Mouse (Mus musculus): ENCODE data around the gene Hrg. TPM values are rescaled to one million over a fixed set of nuclear protein-coding genes. Genes with fewer than 3 reads are reported as not detected.

The Hrg gene
- total RNA-seq (2014; rRNA removed; ENCODE audit: low replicate concordance) (not detected in 2 replicates), polyA plus RNA-seq (2015; fragmentation: Nextera tagmentation; extraction: Ambion mirVana) (not detected in 2 replicates)

GRCm38 (mm10) chr16:22950840-22951395, at the start of gene Hrg:
Hrg (plus strand) TSS chr16:22951072.
- H3K4me1 ChIP-seq (ENCODE audit: control insufficient read depth, insufficient read depth) = no peaks in the 10 kb centered on the region
- WGBS = 85% methylated on average over 6 of the region's 6 CpGs
- no peaks in the 10 kb centered on the region for H3K27me3 ChIP-seq (ENCODE audit: control insufficient read depth, insufficient read depth, low read length)
- no peak within 1 kb of the TSS for H3K4me3 ChIP-seq (ENCODE audit: low read depth, low read length)
- no peak within 1 kb of the TSS for H3K9ac ChIP-seq (replicated peaks; ENCODE audit: low read depth, low read length)
- H3K4me2 ChIP-seq (ENCODE audit: low read depth, low read length) = no peak within 1 kb of the TSS
- no peak for DNase-seq (ENCODE audit: low spot score)
- no peak for ATAC-seq (ENCODE audit: insufficient read depth, low read depth)
- H3K27ac ChIP-seq (ENCODE audit: low read depth) = no peak within 1 kb of the TSS
- no peaks in the 10 kb centered on the region for H3K9me3 ChIP-seq (replicated peaks; ENCODE audit: control insufficient read depth, low read length)
- TF ChIP-seq CTCF (IDR thresholded peaks at IDR 0.05; ENCODE audit: low read depth) (no peak), EP300 (IDR thresholded peaks at IDR 0.05; ENCODE audit: low read depth) (no peak)
- H3K36me3 ChIP-seq (replicated peaks; ENCODE audit: control insufficient read depth, insufficient read depth, low read length) = no peaks in the 10 kb centered on the region

GRCm38 (mm10) chr16:22901326-22901725, 49.5 kb upstream of the Hrg start:
- Histone ChIP-seq H3K4me3 (ENCODE audit: low read depth, low read length) (no peak overlapping the region), H3K4me2 (ENCODE audit: low read depth, low read length) (no peak overlapping the region), H3K9me3 (replicated peaks; ENCODE audit: control insufficient read depth, low read length) (no peaks in the 10 kb centered on the region), H3K27ac (ENCODE audit: low read depth) (no peak overlapping the region), H3K9ac (replicated peaks; ENCODE audit: low read depth, low read length) (no peak overlapping the region), H3K36me3 (replicated peaks; ENCODE audit: control insufficient read depth, insufficient read depth, low read length) (no peaks in the 10 kb centered on the region), H3K27me3 (ENCODE audit: control insufficient read depth, insufficient read depth, low read length) (no peaks in the 10 kb centered on the region), H3K4me1 (ENCODE audit: control insufficient read depth, insufficient read depth) (no peaks in the 10 kb centered on the region)
- DNase-seq (ENCODE audit: low spot score) (no peak), ATAC-seq (ENCODE audit: insufficient read depth, low read depth) (no peak)
- TF ChIP-seq EP300 (IDR thresholded peaks at IDR 0.05; ENCODE audit: low read depth) (no peak), CTCF (IDR thresholded peaks at IDR 0.05; ENCODE audit: low read depth) (no peak)
- WGBS = 70% methylated on average over 3 of the region's 3 CpGs

DNA sequence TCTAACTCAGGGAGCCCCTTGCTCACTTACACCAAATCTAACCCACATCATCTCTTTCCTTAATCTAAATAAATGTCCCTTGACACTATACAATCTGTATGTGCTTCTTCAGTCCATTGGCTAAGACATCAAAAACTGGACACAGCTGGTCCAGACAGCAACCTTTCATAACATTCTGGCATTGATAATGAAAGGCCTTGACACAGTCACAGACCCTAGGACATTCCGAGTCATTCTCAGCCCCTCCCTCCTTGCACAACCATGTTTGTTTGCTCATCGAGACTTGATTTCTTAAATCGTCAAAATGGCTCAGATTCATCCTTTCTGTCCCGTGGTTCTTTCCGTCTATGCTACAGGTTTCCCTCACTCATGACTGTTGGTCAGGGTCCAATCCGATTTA, 41.6 kb upstream of the Hrg start:
- H3K36me3 ChIP-seq (replicated peaks; ENCODE audit: control insufficient read depth, insufficient read depth, low read length) = no peaks in the 10 kb centered on the region
- TF ChIP-seq CTCF (IDR thresholded peaks at IDR 0.05; ENCODE audit: low read depth) (no peak), EP300 (IDR thresholded peaks at IDR 0.05; ENCODE audit: low read depth) (no peak)
- WGBS = 83% methylated on average over 6 of the region's 6 CpGs

DNA sequence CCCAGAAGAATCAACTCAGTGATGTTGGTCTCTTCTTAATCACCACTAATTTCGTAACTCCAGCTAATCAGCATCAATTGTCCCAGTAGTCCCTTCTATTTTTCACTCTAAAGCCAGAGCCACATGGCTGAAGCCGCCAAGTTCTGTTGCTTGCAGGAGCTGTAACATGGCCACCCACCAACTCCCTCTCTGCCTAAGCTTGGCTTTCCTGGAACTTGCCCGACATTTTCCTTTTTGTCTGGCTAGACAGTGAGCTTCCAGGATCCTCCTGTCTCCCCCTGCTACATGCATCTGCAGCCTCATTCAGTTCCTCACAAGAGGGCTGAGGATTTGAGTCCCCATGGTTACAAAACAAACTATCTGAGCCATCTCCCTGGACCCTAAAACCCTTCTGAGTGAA, 38.9 kb upstream of the Hrg start:
- ATAC-seq (ENCODE audit: insufficient read depth, low read depth) = no peak
- DNase-seq (ENCODE audit: low spot score) = no peak

More for the DNA sequence above, 41.6 kb upstream of the Hrg start:
- H3K4me1 ChIP-seq (ENCODE audit: control insufficient read depth, insufficient read depth) = no peaks in the 10 kb centered on the region
- H3K9me3 ChIP-seq (replicated peaks; ENCODE audit: control insufficient read depth, low read length) = no peaks in the 10 kb centered on the region
- H3K27ac ChIP-seq (ENCODE audit: low read depth) = no peak overlapping the region
- H3K4me3 ChIP-seq (ENCODE audit: low read depth, low read length) = no peak overlapping the region
- H3K4me2 ChIP-seq (ENCODE audit: low read depth, low read length) = no peak overlapping the region
- H3K9ac ChIP-seq (replicated peaks; ENCODE audit: low read depth, low read length) = no peak overlapping the region
- DNase-seq (ENCODE audit: low spot score) (no peak), ATAC-seq (ENCODE audit: insufficient read depth, low read depth) (no peak)
- H3K27me3 ChIP-seq (ENCODE audit: control insufficient read depth, insufficient read depth, low read length) = no peaks in the 10 kb centered on the region

DNA sequence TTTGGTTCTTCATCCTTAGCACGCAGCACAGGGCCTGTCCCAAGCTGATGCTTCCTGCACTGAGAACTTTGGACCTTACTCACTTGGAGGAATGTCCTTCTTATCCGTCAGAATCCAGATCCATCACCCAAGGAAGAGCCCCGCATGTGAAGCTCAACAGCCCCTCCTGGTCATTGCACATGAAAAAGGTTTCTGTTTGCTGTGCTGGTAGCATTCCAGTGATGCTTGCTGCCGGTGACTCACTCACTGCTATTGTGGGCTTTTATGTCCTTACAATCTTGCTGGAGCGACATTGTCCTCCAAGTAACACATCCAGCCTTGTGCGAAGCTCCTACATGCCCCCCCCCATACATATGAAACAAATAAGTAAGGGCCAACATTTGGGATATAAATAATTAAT, 38.0 kb upstream of the Hrg start:
- Histone ChIP-seq H3K9me3 (replicated peaks; ENCODE audit: control insufficient read depth, low read length) (no peaks in the 10 kb centered on the region), H3K4me1 (ENCODE audit: control insufficient read depth, insufficient read depth) (no peaks in the 10 kb centered on the region), H3K27me3 (ENCODE audit: control insufficient read depth, insufficient read depth, low read length) (no peaks in the 10 kb centered on the region), H3K27ac (ENCODE audit: low read depth) (no peak overlapping the region), H3K9ac (replicated peaks; ENCODE audit: low read depth, low read length) (no peak overlapping the region), H3K4me3 (ENCODE audit: low read depth, low read length) (no peak overlapping the region), H3K36me3 (replicated peaks; ENCODE audit: control insufficient read depth, insufficient read depth, low read length) (no peaks in the 10 kb centered on the region), H3K4me2 (ENCODE audit: low read depth, low read length) (no peak overlapping the region)
- DNase-seq (ENCODE audit: low spot score) (no peak), ATAC-seq (ENCODE audit: insufficient read depth, low read depth) (no peak)
- TF ChIP-seq CTCF (IDR thresholded peaks at IDR 0.05; ENCODE audit: low read depth) = no peak
- no peak for TF ChIP-seq EP300 (IDR thresholded peaks at IDR 0.05; ENCODE audit: low read depth)
- WGBS = 49% methylated on average over 6 of the region's 6 CpGs

More for the DNA sequence above, 38.9 kb upstream of the Hrg start:
- no peaks in the 10 kb centered on the region for H3K4me1 ChIP-seq (ENCODE audit: control insufficient read depth, insufficient read depth)
- no peak overlapping the region for H3K9ac ChIP-seq (replicated peaks; ENCODE audit: low read depth, low read length)
- TF ChIP-seq EP300 (IDR thresholded peaks at IDR 0.05; ENCODE audit: low read depth) (no peak), CTCF (IDR thresholded peaks at IDR 0.05; ENCODE audit: low read depth) (no peak)
- H3K4me3 ChIP-seq (ENCODE audit: low read depth, low read length) = no peak overlapping the region
- H3K9me3 ChIP-seq (replicated peaks; ENCODE audit: control insufficient read depth, low read length) = no peaks in the 10 kb centered on the region
- no peaks in the 10 kb centered on the region for H3K36me3 ChIP-seq (replicated peaks; ENCODE audit: control insufficient read depth, insufficient read depth, low read length)
- 64% methylated on average over 3 of the region's 3 CpGs for WGBS
- no peaks in the 10 kb centered on the region for H3K27me3 ChIP-seq (ENCODE audit: control insufficient read depth, insufficient read depth, low read length)
- no peak overlapping the region for H3K27ac ChIP-seq (ENCODE audit: low read depth)
- no peak overlapping the region for H3K4me2 ChIP-seq (ENCODE audit: low read depth, low read length)

DNA sequence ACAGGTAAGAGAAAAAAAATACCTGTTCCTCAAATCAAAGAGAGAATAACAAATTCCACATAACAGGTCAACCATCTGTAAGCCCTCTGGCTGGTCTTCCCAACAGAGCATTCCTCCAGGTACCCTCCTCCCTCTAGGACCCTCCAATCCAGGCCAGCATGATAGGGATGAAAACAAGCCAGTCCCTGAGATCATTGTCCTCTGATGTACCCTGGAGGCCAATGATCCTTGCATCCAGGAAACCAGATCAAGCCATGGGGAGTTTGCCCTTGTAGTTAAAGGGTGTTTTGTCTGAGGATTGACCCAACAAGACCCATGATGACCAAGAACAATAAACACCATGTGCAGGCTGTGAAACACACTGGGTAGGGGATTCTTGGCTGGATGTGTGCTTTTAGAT, 36.6 kb upstream of the Hrg start:
- H3K9ac ChIP-seq (replicated peaks; ENCODE audit: low read depth, low read length) = no peak overlapping the region
- H3K27me3 ChIP-seq (ENCODE audit: control insufficient read depth, insufficient read depth, low read length) = no peaks in the 10 kb centered on the region
- TF ChIP-seq EP300 (IDR thresholded peaks at IDR 0.05; ENCODE audit: low read depth) = no peak
- no peak for TF ChIP-seq CTCF (IDR thresholded peaks at IDR 0.05; ENCODE audit: low read depth)
- H3K9me3 ChIP-seq (replicated peaks; ENCODE audit: control insufficient read depth, low read length) = no peaks in the 10 kb centered on the region
- H3K4me2 ChIP-seq (ENCODE audit: low read depth, low read length) = no peak overlapping the region
- no peak overlapping the region for H3K4me3 ChIP-seq (ENCODE audit: low read depth, low read length)
- no peaks in the 10 kb centered on the region for H3K36me3 ChIP-seq (replicated peaks; ENCODE audit: control insufficient read depth, insufficient read depth, low read length)
- DNase-seq (ENCODE audit: low spot score) (no peak), ATAC-seq (ENCODE audit: insufficient read depth, low read depth) (no peak)
- H3K27ac ChIP-seq (ENCODE audit: low read depth) = no peak overlapping the region
- no peaks in the 10 kb centered on the region for H3K4me1 ChIP-seq (ENCODE audit: control insufficient read depth, insufficient read depth)

Data from heart, postnatal 0 days (tissue).